Mouse (Mus musculus): ENCODE data around the gene Slc25a12.
"Not testable (repeated sequence)": the region's sequence is repeated elsewhere in the genome, so short reads cannot be mapped to it uniquely, and the experiment has no call there.

The Slc25a12 gene

GRCm38 (mm10) chr2:71367125-71367880, at the start of gene Slc25a12:
Gene Slc25a12 (minus strand): TSS chr2:71367749.
- peak; percentile 78 for DNase-seq (ENCODE audit: low spot score)

GRCm38 (mm10) chr2:71405613-71406012, 38.1 kb upstream of the Slc25a12 start:
- no peak for DNase-seq (ENCODE audit: low spot score)

- no peak for DNase-seq (ENCODE audit: low spot score)
Observed at GRCm38 (mm10) chr2:71389864-71390263, 22.3 kb upstream of the Slc25a12 start.

- DNase-seq (ENCODE audit: low spot score) = peak; percentile 92
Observed at GRCm38 (mm10) chr2:71388951-71389763, 21.6 kb upstream of the Slc25a12 start, which contains the start of gene Hat1. Gene Hat1 (plus strand): TSS chr2:71388958.

- DNase-seq (ENCODE audit: low spot score) = no peak
Observed at GRCm38 (mm10) chr2:71387766-71388165, 20.2 kb upstream of the Slc25a12 start.

GRCm38 (mm10) chr2:71383890-71384289, 16.3 kb upstream of the Slc25a12 start:
- no peak for DNase-seq (ENCODE audit: low spot score)

GRCm38 (mm10) chr2:71381962-71382361, 14.4 kb upstream of the Slc25a12 start:
- no peak for DNase-seq (ENCODE audit: low spot score)

GRCm38 (mm10) chr2:71377426-71377825, 9.9 kb upstream of the Slc25a12 start:
- DNase-seq (ENCODE audit: low spot score) = no peak

GRCm38 (mm10) chr2:71376433-71376906, 8.9 kb upstream of the Slc25a12 start:
- no peak for DNase-seq (ENCODE audit: low spot score)

GRCm38 (mm10) chr2:71374275-71375155, 7.0 kb upstream of the Slc25a12 start:
- no peak for DNase-seq (ENCODE audit: low spot score)

- DNase-seq (ENCODE audit: low spot score) = not testable (repeated sequence)
Observed at GRCm38 (mm10) chr2:71372261-71372660, 4.7 kb upstream of the Slc25a12 start.

GRCm38 (mm10) chr2:71371790-71372189, 4.2 kb upstream of the Slc25a12 start:
- no peak for DNase-seq (ENCODE audit: low spot score)

GRCm38 (mm10) chr2:71368086-71368485, 537 bp upstream of the Slc25a12 start:
- no peak for DNase-seq (ENCODE audit: low spot score)

GRCm38 (mm10) chr2:71366618-71367124, 878 bp downstream of the Slc25a12 start:
- DNase-seq (ENCODE audit: low spot score) = no peak

- DNase-seq (ENCODE audit: low spot score) = no peak
Observed at GRCm38 (mm10) chr2:71360192-71360591, 7.4 kb downstream of the Slc25a12 start.

- no peak for DNase-seq (ENCODE audit: low spot score)
Observed at GRCm38 (mm10) chr2:71358347-71358746, 9.2 kb downstream of the Slc25a12 start.

- DNase-seq (ENCODE audit: low spot score) = no peak
Observed at GRCm38 (mm10) chr2:71354055-71354425, 13.5 kb downstream of the Slc25a12 start.

GRCm38 (mm10) chr2:71353306-71354054, 14.1 kb downstream of the Slc25a12 start:
- no peak for DNase-seq (ENCODE audit: low spot score)

GRCm38 (mm10) chr2:71351727-71351987, 15.9 kb downstream of the Slc25a12 start:
- no peak for DNase-seq (ENCODE audit: low spot score)

GRCm38 (mm10) chr2:71350904-71351726, 16.4 kb downstream of the Slc25a12 start:
- DNase-seq (ENCODE audit: low spot score) = no peak
